Mouse (Mus musculus): Measurements from ENCODE around the gene Aen.

DNA sequence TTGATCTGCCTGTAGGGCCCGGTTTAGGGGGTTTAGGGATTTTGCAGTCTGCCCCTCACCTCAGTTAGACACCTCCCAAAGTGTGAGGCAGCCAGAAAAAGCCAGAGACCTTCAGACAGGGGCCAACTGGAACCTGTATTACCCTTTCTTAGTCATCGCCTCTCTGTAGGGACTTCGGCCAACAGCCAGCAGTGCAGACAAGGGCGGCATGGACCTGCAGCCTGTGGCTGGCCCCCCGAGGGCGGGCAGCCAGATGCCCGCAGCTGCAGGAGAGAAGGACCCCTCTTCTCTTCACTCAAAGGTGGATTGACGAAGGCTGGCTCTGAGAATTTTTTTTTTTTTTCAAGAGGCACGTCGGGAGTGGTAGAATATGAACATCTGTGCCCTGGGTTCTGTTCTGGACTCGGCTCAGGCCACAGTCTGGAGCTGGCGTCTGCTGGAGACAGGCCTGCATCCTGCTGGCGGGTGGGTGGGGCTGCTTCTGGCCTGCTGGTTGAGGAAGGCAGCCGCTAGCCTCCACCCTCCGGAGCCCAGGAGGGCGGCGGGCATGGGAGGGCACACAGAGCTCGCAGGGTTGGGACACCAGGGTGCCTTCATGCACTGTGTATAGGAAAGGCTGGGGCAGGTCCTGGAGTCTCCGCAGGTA lies 43.4 kb downstream of the Aen start:
- TF ChIP-seq CTCF (IDR thresholded peaks at IDR 0.05; ENCODE audit: low read depth): no peak
- no peak for TF ChIP-seq EP300 (IDR thresholded peaks at IDR 0.05; ENCODE audit: low read depth)

Data from liver, embryonic 14.5 days (tissue).